ENCODE assay signal across 8 mouse cellular contexts in the genomic region with DNA sequence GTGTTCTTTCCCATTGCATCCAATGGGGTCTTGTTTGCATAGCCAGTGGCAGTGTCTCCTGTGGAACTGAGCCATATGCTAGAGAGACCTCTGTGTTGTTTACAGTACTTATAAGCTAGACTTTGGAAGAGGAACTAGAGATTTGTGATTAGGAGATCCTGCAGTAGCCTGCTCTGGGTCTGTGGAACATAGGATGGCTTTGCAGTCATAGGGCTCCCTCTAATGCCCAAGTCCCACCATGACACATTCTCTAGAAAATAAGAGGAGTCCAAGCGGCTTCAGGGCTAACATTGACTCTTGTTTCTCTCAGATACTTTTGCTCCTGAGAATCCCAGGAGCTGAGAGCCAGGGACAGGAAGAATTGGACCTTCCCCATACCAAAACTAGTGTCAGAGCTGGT.
A peak's percentile ranks its signal among the peaks of the same experiment; 100 is the strongest.
DNase-seq lines count a peak whose midpoint lies in the region; ATAC-seq and TF ChIP-seq lines count a peak whose summit lies in the region.
"Not testable (repeated sequence)": the region's sequence is repeated elsewhere in the genome, so short reads cannot be mapped to it uniquely, and the experiment has no call there.

No protein-coding gene starts in this region.

- intact Hi-C loops in left cerebral cortex, adult 2 months (cut with DNase I) = not testable (repeated sequence)

- peak; percentile 26 for TF ChIP-seq CTCF in Patski (IDR thresholded peaks at IDR 0.05)
- peak; percentile 52 for TF ChIP-seq CTCF in left cerebral cortex, adult 2 months (IDR thresholded peaks at IDR 0.05)

- in situ Hi-C loops in Patski (cut with MboI; ENCODE audit: low pct_unique_long_range_greater_than_20kb) = loop anchor here (25.0 kb wide), 1 partner anchor 823 kb away; no protein-coding TSS in a partner anchor

- H3K27me3 ChIP-seq in Patski; splenic B cell, adult 2 months (ENCODE audit: control insufficient read depth, insufficient read depth, low read length, poor library complexity, severe bottlenecking): not testable (repeated sequence)

- not testable (repeated sequence) for H3K4me3 ChIP-seq in left cerebral cortex, adult 2 months

- ATAC-seq in Patski = not testable (repeated sequence)

- CTCF ChIA-PET in Patski (lab: Charles Lee) = not testable (repeated sequence)

- not testable (repeated sequence) for H3K27ac ChIP-seq in left cerebral cortex, adult 2 months

- peak; percentile 45 to 51 for DNase-seq in B cell, adult 2 months
- not testable (repeated sequence) for DNase-seq in Patski (ENCODE audit: low read depth, low spot score); left cerebral cortex, adult 2 months (ENCODE audit: extremely low spot score in 1 of 2, low spot score in 2 of 2)
- DNase-seq in cerebellum, postnatal 14 days = peak; percentile 31 to 33
- DNase-seq in heart, postnatal 4 days = peak; percentile 35
- DNase-seq in kidney, postnatal 10 days = peak; percentile 40
- DNase-seq in lung, postnatal 10 days = peak; percentile 46
- DNase-seq in splenic B cell, adult 2 months (ENCODE audit: low read depth, low spot score) = peak; percentile 41

- not testable (repeated sequence) for H3K36me3 ChIP-seq in splenic B cell, adult 2 months (ENCODE audit: control insufficient read depth, insufficient read depth, low read length, poor library complexity, severe bottlenecking)

- POLR2A ChIA-PET in Patski (lab: Charles Lee) = not testable (repeated sequence)
